Mouse (Mus musculus) bone marrow macrophage, adult 2 months (primary cell): ENCODE results near the gene Homer1. TPM values are rescaled to one million over a fixed set of nuclear protein-coding genes. Genes with fewer than 3 reads are reported as not detected.

Experiments used
- H3K27ac ChIP-seq: 2 replicates; pipeline ENCODE4 v1.5.1; 2012; ENCODE audit warnings: low read depth, low read length; ENCODE audit not compliant: insufficient read depth
- H3K4me1 ChIP-seq: 2 replicates; pipeline ENCODE4 v1.6.1; 2012; ENCODE audit warnings: low read length; ENCODE audit not compliant: control insufficient read depth, insufficient read depth
- H3K4me3 ChIP-seq: 2 replicates; pipeline ENCODE4 v1.5.1; 2012; ENCODE audit warnings: mild to moderate bottlenecking, low read length, moderate library complexity; ENCODE audit not compliant: insufficient read depth
- CTCF ChIP-seq: IDR thresholded peaks from 2 replicates; pipeline ENCODE4 v1.5.1; 2012; ENCODE audit warnings: low read depth, mild to moderate bottlenecking, low read length, moderate library complexity
- POLR2A ChIP-seq: IDR thresholded peaks from 2 replicates; pipeline ENCODE4 v1.6.1; 2012; ENCODE audit warnings: mild to moderate bottlenecking, low read depth, low read length, borderline replicate concordance
- polyA plus RNA-seq: library from polyadenylated mRNA; stranded (reverse); fragments of >200 nt; gene quantifications from 2 replicates; pipeline ENCODE4 v1.2.4, GENCODE M21; 2012; ENCODE audit not compliant: missing spikeins, insufficient read depth, insufficient read length

The Homer1 gene
- polyA plus RNA-seq, 1 experiment = 7.4 TPM

DNA sequence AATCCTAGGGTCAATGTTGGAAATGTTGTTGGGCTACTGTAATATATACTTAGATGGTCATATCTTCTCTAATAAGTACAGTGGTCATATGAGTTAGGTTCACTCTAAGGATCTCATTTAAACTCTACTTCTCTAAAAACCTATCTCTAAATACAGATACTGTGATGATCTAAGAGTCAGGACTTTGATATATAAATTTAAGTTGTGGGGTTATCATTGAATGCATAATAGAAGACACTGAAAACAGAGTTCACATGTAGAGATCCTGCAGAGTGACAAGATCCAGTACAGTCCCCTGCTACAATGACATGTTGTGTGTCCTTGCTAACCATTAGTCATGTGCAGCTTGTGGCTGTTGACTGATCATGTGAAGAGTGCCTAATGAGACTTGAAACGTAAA is 85.7 kb downstream of the Homer1 start:
- TF ChIP-seq CTCF (no peak), POLR2A (no peak)
- H3K27ac ChIP-seq = no peak overlapping the region

DNA sequence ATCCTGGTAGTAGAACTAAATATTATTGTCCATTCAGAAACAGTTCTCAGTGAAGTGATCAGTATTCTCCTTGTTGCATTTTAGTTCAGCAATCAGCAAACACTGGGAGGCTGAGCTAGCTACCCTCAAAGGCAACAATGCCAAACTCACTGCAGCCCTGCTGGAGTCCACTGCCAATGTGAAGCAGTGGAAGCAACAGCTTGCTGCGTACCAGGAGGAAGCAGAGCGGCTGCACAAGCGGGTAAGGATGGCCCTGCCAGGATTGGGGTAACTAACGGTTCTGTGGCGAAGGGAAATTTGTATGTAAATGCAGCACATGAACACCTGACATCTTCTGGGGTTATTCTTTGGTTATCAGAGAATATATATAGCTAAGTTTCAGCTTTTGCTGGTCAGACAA is 88.0 kb downstream of the Homer1 start:
- no peak overlapping the region for H3K27ac ChIP-seq
- TF ChIP-seq CTCF = no peak
- no peak for TF ChIP-seq POLR2A
- H3K4me3 ChIP-seq = no peak overlapping the region
- H3K4me1 ChIP-seq = no peaks in the 10 kb centered on the region

More for the DNA sequence above, 85.7 kb downstream of the Homer1 start:
- Histone ChIP-seq H3K4me3 (no peak overlapping the region), H3K4me1 (no peaks in the 10 kb centered on the region)

DNA sequence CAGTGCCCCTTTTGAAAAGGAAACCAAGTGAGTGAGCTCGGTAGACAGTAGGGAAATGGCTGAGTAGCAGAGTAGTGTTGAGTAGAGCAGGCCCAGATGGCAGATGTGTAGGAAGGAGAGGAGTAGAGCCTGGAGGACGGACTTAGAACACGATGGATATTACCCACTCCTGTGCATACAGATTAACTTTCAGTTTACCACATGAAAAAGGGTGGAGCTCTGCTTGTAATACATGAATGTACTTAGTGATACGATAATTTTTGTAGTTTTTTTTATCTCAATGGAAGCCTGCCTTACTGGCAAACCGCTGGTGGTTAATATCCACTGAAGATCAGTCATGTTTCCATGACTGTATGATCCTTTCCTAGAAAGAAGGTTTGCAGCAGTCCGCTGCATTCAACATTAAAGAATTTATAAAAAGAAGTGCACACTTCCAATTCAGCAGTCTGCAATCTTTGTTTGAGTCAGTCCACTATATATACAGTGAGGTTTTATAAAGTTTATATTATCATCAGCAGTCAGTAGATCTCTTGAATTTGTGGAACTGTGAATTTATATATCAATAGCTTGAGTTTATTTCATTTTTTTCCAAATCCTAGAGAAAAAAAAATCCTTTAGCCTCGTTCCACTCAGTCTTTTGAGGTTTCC is 89.3 kb downstream of the Homer1 start:
- no peak overlapping the region for H3K27ac ChIP-seq
- no peak overlapping the region for H3K4me3 ChIP-seq
- TF ChIP-seq CTCF = no peak
- no peak for TF ChIP-seq POLR2A
- H3K4me1 ChIP-seq = no peaks in the 10 kb centered on the region

DNA sequence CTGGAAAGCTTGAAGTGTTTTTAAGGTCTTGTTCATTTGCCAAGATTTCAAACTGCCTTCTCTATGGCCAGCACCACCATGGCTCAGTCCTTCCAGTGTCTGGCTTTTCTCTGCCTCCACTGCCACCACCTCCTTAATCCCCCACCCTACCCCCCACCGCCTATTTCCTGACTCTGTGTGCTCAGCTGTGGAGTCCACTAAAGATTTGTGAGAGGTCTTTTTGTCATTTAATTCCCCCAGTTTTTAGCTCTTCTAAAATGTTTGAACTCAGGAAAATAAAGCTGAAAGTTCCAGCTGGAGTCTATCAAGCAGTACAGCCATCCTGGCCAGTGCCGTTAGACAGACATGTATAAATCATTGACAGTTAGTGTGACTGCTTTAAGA is 89.8 kb downstream of the Homer1 start:
- Histone ChIP-seq H3K4me3 (no peak overlapping the region), H3K27ac (no peak overlapping the region), H3K4me1 (no peaks in the 10 kb centered on the region)
- TF ChIP-seq CTCF (no peak), POLR2A (no peak)

DNA sequence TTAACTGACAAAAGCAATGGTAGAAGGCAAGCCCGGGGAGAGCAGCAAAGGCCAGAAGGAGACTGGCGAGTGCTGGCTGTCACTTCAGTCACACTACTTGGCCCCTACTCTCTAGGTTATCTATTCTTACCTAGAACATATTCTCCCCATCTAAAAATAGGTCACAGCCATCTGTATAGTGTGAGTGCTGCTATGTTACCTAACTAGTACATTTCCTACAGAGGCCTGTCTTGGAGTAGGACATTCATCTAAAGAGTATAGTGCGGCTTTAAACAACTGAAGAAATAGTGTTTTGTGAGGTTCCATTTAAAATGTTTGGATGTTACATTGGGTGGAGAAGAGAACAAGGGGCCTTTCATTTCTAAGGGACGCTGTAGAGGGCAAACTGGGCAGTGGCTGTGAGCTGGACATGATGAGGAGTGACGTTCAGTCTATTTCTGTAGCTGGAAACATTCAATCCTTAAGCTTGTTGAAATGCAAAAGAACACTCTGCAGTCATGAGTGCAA is 100.3 kb downstream of the Homer1 start:
- TF ChIP-seq CTCF = no peak
- TF ChIP-seq POLR2A = no peak
- Histone ChIP-seq H3K4me1 (no peaks in the 10 kb centered on the region), H3K4me3 (no peak overlapping the region), H3K27ac (no peak overlapping the region)

DNA sequence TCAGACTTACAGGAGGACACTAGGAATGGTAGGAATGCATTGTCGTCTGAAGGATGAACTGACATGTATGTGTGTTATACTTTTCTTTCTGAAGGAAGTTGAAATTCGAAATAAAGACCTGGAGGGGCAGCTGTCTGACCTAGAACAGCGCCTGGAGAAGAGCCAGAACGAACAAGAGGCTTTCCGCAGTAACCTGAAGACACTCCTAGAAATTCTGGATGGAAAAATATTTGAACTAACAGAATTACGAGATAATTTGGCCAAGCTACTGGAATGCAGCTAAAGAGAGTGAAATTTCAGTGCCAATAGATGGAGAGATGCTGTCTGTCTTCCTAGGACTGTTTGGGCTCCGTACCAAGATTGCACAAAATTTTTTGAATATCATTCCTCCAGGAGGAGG is 102.5 kb downstream of the Homer1 start:
- TF ChIP-seq CTCF = no peak
- no peak for TF ChIP-seq POLR2A
- no peaks in the 10 kb centered on the region for H3K4me1 ChIP-seq
- H3K27ac ChIP-seq = no peak overlapping the region
- no peak overlapping the region for H3K4me3 ChIP-seq

DNA sequence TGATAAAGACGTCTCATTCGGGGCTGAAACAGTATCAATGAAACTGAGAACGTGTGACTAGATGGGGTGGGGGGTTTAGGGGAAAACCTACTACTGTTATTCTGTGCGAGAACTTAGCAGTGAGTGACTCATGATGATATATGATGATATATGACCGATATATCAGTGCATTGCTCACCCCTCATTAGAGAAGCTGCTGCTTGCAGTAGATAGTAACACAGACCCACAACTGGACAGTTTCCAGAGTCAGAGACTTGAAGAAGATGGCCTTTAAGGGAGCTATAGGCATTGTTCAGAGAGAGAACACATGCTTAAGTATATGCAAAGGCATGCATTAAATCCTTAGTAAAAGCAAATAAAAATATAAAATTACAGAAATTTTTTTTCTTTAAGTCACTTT is 107.4 kb downstream of the Homer1 start:
- no peak for TF ChIP-seq POLR2A
- no peak for TF ChIP-seq CTCF
- no peak overlapping the region for H3K27ac ChIP-seq
- H3K4me3 ChIP-seq = no peak overlapping the region
- no peaks in the 10 kb centered on the region for H3K4me1 ChIP-seq

DNA sequence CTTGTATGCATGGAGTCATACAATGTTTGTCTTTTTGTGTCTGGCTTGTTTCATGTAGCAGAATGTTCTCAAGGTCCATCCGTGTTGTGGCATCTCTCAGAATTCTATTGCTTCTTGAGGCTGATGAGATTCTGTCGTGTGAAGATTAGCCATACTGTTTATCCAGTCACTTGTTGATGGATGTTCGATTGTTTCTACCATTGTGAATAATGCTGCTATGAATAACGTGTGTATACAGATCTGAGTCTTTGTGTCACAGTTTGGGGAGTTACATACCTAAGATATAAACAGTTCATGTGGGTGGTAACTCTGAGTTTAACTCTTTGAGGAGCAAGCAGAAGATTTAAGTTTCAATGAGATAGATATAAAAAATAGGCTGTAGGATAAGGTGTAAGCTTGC is 110.9 kb downstream of the Homer1 start:
- no peak overlapping the region for H3K27ac ChIP-seq
- H3K4me1 ChIP-seq = no peaks in the 10 kb centered on the region
- TF ChIP-seq CTCF = no peak
- TF ChIP-seq POLR2A = no peak
- no peak overlapping the region for H3K4me3 ChIP-seq

DNA sequence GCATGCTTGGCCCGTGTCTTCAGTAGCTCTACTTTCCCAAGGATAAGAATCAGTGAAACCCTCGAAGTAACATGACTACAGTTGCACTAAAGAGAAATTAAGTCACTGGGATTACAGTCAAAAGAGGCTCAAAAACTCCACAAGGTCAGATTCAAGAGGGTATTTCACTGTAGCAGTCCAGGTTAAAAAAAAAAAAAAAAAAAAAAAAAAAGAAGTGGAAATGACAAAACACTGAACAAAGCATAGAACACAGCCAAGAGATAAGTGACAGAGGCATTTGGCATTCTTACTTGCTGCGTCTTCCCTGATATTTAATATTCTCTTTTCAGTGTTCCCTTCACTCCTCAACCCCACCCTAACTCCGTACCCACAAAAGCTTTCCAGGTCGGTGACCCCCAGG is 115.6 kb downstream of the Homer1 start:
- no peak for TF ChIP-seq POLR2A
- Histone ChIP-seq H3K4me1 (no peaks in the 10 kb centered on the region), H3K4me3 (no peak overlapping the region), H3K27ac (no peak overlapping the region)

DNA sequence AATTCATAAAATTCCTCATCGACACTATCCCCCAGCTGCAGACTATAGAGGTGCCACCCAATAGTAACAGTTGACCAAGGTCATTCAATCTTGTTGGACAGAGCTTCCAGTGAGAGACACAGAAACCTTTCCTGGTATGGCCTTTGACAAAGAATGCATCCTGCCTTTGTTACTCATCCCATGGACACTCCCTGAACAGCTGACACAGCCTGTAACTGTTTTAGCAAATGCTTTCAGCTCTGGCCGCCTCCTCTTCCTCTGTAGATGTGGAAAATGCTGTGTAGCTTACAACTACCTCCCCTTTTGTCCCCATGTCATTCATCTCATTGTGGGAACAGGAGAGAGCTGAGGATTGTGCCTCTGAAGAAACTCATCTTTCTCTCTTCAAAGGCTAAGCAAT is 118.9 kb downstream of the Homer1 start:
- Histone ChIP-seq H3K4me3 (no peak overlapping the region), H3K4me1 (no peaks in the 10 kb centered on the region), H3K27ac (no peak overlapping the region)
- TF ChIP-seq POLR2A (no peak), CTCF (no peak)

DNA sequence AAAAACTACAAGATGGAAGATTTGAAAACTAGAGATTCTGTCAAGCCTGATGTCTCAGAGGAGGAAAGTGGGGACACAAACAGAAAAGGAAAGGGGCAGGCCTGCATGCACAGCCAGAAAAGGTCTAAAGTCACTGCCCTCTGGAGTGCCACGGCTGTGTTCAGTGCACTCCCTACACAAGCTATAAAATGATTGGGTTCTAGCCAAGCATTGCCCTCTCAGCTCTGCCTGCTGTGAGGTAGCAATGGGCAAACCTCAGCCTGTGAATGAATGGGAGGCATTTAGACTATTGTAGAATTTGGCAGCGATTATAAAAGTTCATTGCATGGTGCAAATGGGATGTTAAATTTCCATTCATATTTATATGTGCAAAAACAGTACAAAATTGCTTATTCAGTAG is 120.3 kb downstream of the Homer1 start:
- Histone ChIP-seq H3K4me1 (no peaks in the 10 kb centered on the region), H3K4me3 (no peak overlapping the region), H3K27ac (no peak overlapping the region)
- TF ChIP-seq POLR2A = no peak
